Mouse (Mus musculus): ENCODE data around the gene Sox6. TPM values are rescaled to one million over a fixed set of nuclear protein-coding genes. Genes with fewer than 3 reads are reported as not detected.

Sox6 gene
- total and polyA plus RNA-seq, 3 experiments: 11.8 to 33.4 (median 26.4) TPM

DNA sequence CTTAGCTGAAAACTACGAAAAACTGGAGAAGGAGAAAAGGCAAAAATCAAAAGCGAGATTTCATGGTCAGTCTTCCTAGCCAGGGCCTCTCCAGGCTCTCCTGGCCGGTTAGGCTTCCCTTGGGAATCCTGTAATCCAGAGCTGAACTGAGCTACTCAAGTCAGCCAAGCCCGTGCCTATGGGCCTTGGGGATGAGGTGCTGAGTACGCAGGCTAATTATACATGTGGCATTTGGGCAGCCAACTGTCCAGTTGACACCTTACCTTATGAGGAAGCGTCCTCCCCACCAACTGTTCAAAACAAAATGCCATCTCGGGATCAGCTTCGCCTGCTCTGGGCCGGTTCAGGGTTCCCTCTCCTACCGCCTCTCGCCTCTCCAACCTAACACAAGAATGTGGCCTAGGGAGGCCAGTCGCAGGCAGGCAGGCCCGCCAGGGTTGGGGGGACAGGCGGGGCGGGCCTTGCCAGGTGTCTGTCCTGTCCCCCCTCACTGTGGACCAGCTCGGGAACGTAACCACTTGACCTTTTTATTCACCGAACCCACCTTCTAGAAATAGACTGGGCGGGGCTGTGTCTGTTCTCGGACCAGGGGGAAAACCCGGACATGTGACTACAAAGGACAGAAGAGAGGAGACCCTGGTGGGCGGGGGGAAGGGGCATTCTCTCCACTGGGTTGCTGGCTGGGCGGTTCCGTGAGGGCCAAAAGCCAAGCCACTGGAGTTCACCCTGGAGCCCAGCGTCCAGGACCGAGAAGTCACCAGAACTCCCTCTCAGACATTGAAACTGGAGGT, 7.8 kb downstream of the Sox6 start:
- intact Hi-C loops (cut with DNase I): loop anchor here (5.0 to 10.0 kb wide), 7 partner anchors 78 to 606 kb away; no protein-coding TSS in a partner anchor
- WGBS: 40% methylated on average over 26 of the region's 26 CpGs
- Histone ChIP-seq H3K36me3 (ENCODE audit: control insufficient read depth, insufficient read depth, low read length) (no peaks in the 10 kb centered on the region), H3K4me3 (peak overlapping the region; percentile 66), H3K79me2 (replicated peaks; ENCODE audit: control insufficient read depth, insufficient read depth, low read length) (no peaks in the 10 kb centered on the region), H3K4me1 (ENCODE audit: control insufficient read depth, insufficient read depth, low read length) (no peaks in the 10 kb centered on the region), H3K27ac (peak overlapping the region; percentile 95), H3K9ac (ENCODE audit: low read depth, low read length) (peak overlapping the region; percentile 77), H3K27me3 (ENCODE audit: control insufficient read depth, insufficient read depth, low read length) (peaks cover 3% of the 10 kb centered on the region)
- DNase-seq: peak; percentile 75 to 85
- peak; percentile 34; the same call in 1 of the 2 replicates for TF ChIP-seq EP300 (IDR thresholded peaks at IDR 0.05; ENCODE audit: insufficient read depth, low read depth, low read length)
- TF ChIP-seq POLR2A (IDR thresholded peaks at IDR 0.05; ENCODE audit: insufficient read depth, low read depth, low read length): peak; percentile 72
- TF ChIP-seq CTCF (IDR thresholded peaks at IDR 0.05): no peak

GRCm38 (mm10) chr7:116029991-116030390, 8.6 kb downstream of the Sox6 start:
- intact Hi-C loops (cut with DNase I): loop anchor here (5.0 to 10.0 kb wide), 7 partner anchors 78 to 605 kb away; no protein-coding TSS in a partner anchor
- Histone ChIP-seq H3K27me3 (ENCODE audit: control insufficient read depth, insufficient read depth, low read length) (peaks cover 3% of the 10 kb centered on the region), H3K4me1 (ENCODE audit: control insufficient read depth, insufficient read depth, low read length) (no peaks in the 10 kb centered on the region), H3K9ac (ENCODE audit: low read depth, low read length) (peak overlapping the region; percentile 77), H3K27ac (peak overlapping the region; percentile 95), H3K4me3 (peak overlapping the region; percentile 66), H3K79me2 (replicated peaks; ENCODE audit: control insufficient read depth, insufficient read depth, low read length) (no peaks in the 10 kb centered on the region), H3K36me3 (ENCODE audit: control insufficient read depth, insufficient read depth, low read length) (no peaks in the 10 kb centered on the region)
- peak; percentile 17 to 34 for DNase-seq
- WGBS: 58% methylated on average over 3 of the region's 3 CpGs
- TF ChIP-seq POLR2A (IDR thresholded peaks at IDR 0.05; ENCODE audit: insufficient read depth, low read depth, low read length): no peak
- TF ChIP-seq EP300 (IDR thresholded peaks at IDR 0.05; ENCODE audit: insufficient read depth, low read depth, low read length): no peak
- TF ChIP-seq CTCF (IDR thresholded peaks at IDR 0.05): no peak

DNA sequence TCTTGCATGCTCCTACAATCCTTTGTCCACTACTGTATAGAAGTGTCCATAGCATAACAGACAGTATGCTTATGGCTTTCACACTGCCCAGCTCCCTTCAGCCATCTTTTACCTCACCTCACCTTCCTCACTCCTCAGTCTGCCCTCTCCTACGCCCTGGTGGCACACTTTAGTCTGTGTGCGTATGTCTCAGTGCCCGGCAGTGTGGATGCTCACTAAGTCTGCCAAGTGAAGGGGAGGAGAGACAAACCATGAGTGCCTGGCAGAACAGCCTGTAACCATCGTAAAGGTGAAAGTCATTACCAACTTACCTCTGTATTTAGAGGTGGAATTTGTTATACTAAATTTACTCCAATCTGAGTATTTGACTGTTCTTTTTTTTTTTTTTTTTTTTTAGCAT, 35.9 kb downstream of the Sox6 start:
- peak in 1 of 2 experiments; percentile 54 for DNase-seq
- Histone ChIP-seq H3K27me3 (ENCODE audit: control insufficient read depth, insufficient read depth, low read length) (no peaks in the 10 kb centered on the region), H3K4me3 (no peak overlapping the region), H3K79me2 (replicated peaks; ENCODE audit: control insufficient read depth, insufficient read depth, low read length) (no peaks in the 10 kb centered on the region; the same call in none of the 2 replicates), H3K27ac (no peak overlapping the region), H3K9ac (ENCODE audit: low read depth, low read length) (no peak overlapping the region), H3K4me1 (ENCODE audit: control insufficient read depth, insufficient read depth, low read length) (no peaks in the 10 kb centered on the region; the same call in 1 of the 2 replicates), H3K36me3 (ENCODE audit: control insufficient read depth, insufficient read depth, low read length) (peaks cover 2% of the 10 kb centered on the region; the same call in 1 of the 2 replicates)
- intact Hi-C loops (cut with DNase I): no loop called here
- 0 out of 2 replicates have a peak, but pooled peaks have one; percentile 50 for TF ChIP-seq EP300 (IDR thresholded peaks at IDR 0.05; ENCODE audit: insufficient read depth, low read depth, low read length)
- TF ChIP-seq POLR2A (IDR thresholded peaks at IDR 0.05; ENCODE audit: insufficient read depth, low read depth, low read length): no peak
- WGBS: 52% methylated on average over 4 of the region's 4 CpGs

GRCm38 (mm10) chr7:115988109-115988779, 50.4 kb downstream of the Sox6 start:
- Histone ChIP-seq H3K4me1 (ENCODE audit: control insufficient read depth, insufficient read depth, low read length) (no peaks in the 10 kb centered on the region; the same call in 1 of the 2 replicates), H3K36me3 (ENCODE audit: control insufficient read depth, insufficient read depth, low read length) (no peaks in the 10 kb centered on the region), H3K27me3 (ENCODE audit: control insufficient read depth, insufficient read depth, low read length) (no peaks in the 10 kb centered on the region), H3K9ac (ENCODE audit: low read depth, low read length) (no peak overlapping the region), H3K4me3 (no peak overlapping the region), H3K79me2 (replicated peaks; ENCODE audit: control insufficient read depth, insufficient read depth, low read length) (no peaks in the 10 kb centered on the region), H3K27ac (no peak overlapping the region)
- DNase-seq: no peak
- TF ChIP-seq POLR2A (IDR thresholded peaks at IDR 0.05; ENCODE audit: insufficient read depth, low read depth, low read length) (no peak), CTCF (IDR thresholded peaks at IDR 0.05) (no peak), EP300 (IDR thresholded peaks at IDR 0.05; ENCODE audit: insufficient read depth, low read depth, low read length) (no peak)
- intact Hi-C loops (cut with DNase I): no loop called here
- 77% methylated on average over 2 of the region's 2 CpGs for WGBS

DNA sequence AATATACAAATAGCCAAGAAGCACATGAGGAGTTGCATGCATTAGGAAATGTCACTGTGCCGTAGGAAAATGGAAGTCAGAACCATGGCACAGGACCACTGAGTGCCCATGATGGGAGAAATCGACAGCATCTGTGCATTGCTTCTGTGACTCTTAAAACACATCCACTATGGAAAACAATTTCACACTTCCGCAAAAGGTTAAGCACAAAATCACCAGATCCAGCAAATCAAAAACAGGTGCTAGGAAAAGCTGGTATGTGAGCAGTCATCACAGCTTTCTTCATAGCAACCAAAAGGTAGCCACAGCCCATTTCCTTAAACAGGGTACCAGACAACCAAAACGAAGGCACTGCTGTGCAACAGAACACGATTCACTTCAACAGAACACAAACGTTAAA, 52.9 kb downstream of the Sox6 start:
- Histone ChIP-seq H3K27ac (no peak overlapping the region), H3K9ac (ENCODE audit: low read depth, low read length) (no peak overlapping the region), H3K27me3 (ENCODE audit: control insufficient read depth, insufficient read depth, low read length) (no peaks in the 10 kb centered on the region), H3K4me3 (no peak overlapping the region), H3K4me1 (ENCODE audit: control insufficient read depth, insufficient read depth, low read length) (no peaks in the 10 kb centered on the region), H3K36me3 (ENCODE audit: control insufficient read depth, insufficient read depth, low read length) (no peaks in the 10 kb centered on the region), H3K79me2 (replicated peaks; ENCODE audit: control insufficient read depth, insufficient read depth, low read length) (no peaks in the 10 kb centered on the region; the same call in 1 of the 2 replicates)
- WGBS: 83% methylated on average over 6 of the region's 6 CpGs
- TF ChIP-seq CTCF (IDR thresholded peaks at IDR 0.05) (no peak), POLR2A (IDR thresholded peaks at IDR 0.05; ENCODE audit: insufficient read depth, low read depth, low read length) (no peak), EP300 (IDR thresholded peaks at IDR 0.05; ENCODE audit: insufficient read depth, low read depth, low read length) (no peak)
- no peak for DNase-seq
- intact Hi-C loops (cut with DNase I): no loop called here
